In the genomic region with DNA sequence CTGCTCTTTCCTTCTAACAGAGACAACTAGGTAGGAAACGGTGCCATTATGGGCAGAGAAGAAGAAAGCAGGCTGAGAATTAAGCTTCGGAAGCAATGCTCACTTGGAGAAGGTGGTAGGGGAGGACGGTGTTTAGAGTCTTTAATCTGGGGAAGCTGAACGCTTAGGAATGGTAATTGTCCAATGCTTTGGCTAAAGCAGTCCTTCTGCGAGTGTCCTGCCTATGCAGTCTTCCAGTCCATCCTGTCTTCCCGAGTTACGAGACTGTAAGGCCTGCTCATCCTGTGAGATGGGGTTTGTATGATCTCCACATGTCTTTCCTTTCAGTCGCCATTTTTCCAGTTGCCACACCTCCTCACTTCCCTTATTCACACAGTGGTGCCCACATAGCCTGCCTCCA, we compare ENCODE assay signal across 17 mouse cellular contexts.
"Had no signal": no experiment of that assay in that cellular context is flagged by ENCODE, and none has a peak within 500 bp of the region (broad histone marks: within the 10 kb centered on the region; RNA-seq: fewer than 3 reads in every experiment).

No protein-coding gene starts in this region.

- H3K9ac ChIP-seq: liver, embryonic 15.5 days; liver, postnatal 0 days; lung, embryonic 15.5 days; midbrain, embryonic 13.5 days; midbrain, embryonic 15.5 days; stomach, embryonic 15.5 days had no signal

- H3K27me3 ChIP-seq: liver, embryonic 15.5 days; lung, embryonic 15.5 days; midbrain, embryonic 13.5 days; midbrain, embryonic 15.5 days; stomach, embryonic 15.5 days had no signal

- H3K36me3 ChIP-seq: liver, embryonic 15.5 days; lung, embryonic 15.5 days; stomach, embryonic 15.5 days had no signal

- H3K4me1 ChIP-seq: liver, embryonic 15.5 days; lung, embryonic 15.5 days; midbrain, embryonic 15.5 days; stomach, embryonic 15.5 days had no signal

- H3K27ac ChIP-seq: liver, embryonic 15.5 days; lung, embryonic 15.5 days; macrophage; midbrain, embryonic 13.5 days; midbrain, embryonic 15.5 days; stomach, embryonic 15.5 days; stomach, postnatal 0 days had no signal

- H3K4me3 ChIP-seq: liver, embryonic 15.5 days; lung, embryonic 15.5 days; midbrain, embryonic 13.5 days; midbrain, embryonic 15.5 days; stomach, embryonic 15.5 days had no signal

- H3K4me2 ChIP-seq: liver, embryonic 15.5 days; lung, embryonic 15.5 days; midbrain, embryonic 11.5 days; midbrain, embryonic 13.5 days; midbrain, embryonic 15.5 days; stomach, embryonic 15.5 days had no signal

- DNase-seq: liver, postnatal 0 days; lung, adult 2 months; lung, postnatal 14 days; lung, postnatal 36 days; right cerebral cortex, postnatal 14 days; thymus, adult 2 months; thymus, postnatal 25 days; thymus, postnatal 4 days had no signal

- H3K9me3 ChIP-seq: liver, embryonic 15.5 days; lung, embryonic 15.5 days; midbrain, embryonic 13.5 days; midbrain, embryonic 15.5 days; stomach, embryonic 15.5 days had no signal

- ATAC-seq: liver, postnatal 0 days; lung, postnatal 0 days; midbrain, embryonic 13.5 days; midbrain, embryonic 15.5 days had no signal
